16 mouse cellular contexts compared by ENCODE assay signal in the genomic region with DNA sequence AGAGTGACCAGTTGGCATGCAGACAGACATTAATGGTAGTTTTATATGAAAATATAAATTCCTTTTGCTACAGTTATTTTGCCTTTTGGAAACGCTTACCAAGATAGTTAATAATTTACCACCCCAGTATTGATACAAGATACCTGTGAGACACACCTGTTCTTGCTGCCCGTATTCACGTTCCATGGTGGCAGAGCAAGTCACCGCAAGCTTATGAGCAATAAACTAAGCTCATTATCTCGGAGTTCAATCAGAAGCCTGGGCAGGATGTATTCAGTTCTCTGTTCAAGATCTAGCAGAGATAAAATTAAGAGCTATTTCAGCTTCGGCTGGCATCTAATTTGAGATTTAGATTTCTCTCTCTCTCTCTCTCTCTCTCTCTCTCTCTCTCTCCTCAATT.
"Had no signal": no experiment of that assay in that cellular context is flagged by ENCODE, and none has a peak within 500 bp of the region (broad histone marks: within the 10 kb centered on the region; RNA-seq: fewer than 3 reads in every experiment).

No protein-coding gene starts in this region.

- H3K4me1 ChIP-seq: limb, embryonic 15.5 days; liver, embryonic 13.5 days; midbrain, embryonic 13.5 days had no signal

- H3K9me3 ChIP-seq: limb, embryonic 12.5 days; limb, embryonic 15.5 days; liver, embryonic 13.5 days; megakaryocyte, embryonic 14.5 days; midbrain, embryonic 10.5 days; midbrain, embryonic 13.5 days had no signal

- H3K36me3 ChIP-seq: limb, embryonic 12.5 days; limb, embryonic 15.5 days; liver, embryonic 13.5 days; midbrain, embryonic 10.5 days; midbrain, embryonic 13.5 days had no signal

- H3K27me3 ChIP-seq: limb, embryonic 12.5 days; limb, embryonic 15.5 days; liver, embryonic 13.5 days; megakaryocyte, embryonic 14.5 days; midbrain, embryonic 13.5 days had no signal

- H3K4me3 ChIP-seq: limb, embryonic 12.5 days; limb, embryonic 15.5 days; liver, embryonic 13.5 days; megakaryocyte, embryonic 14.5 days; midbrain, embryonic 10.5 days; midbrain, embryonic 13.5 days had no signal

- H3K9ac ChIP-seq: limb, embryonic 12.5 days; limb, embryonic 15.5 days; liver, embryonic 13.5 days; lung, embryonic 14.5 days; midbrain, embryonic 13.5 days had no signal

- H3K4me2 ChIP-seq: limb, embryonic 12.5 days; limb, embryonic 15.5 days; liver, embryonic 13.5 days; lung, embryonic 14.5 days; midbrain, embryonic 13.5 days had no signal

- ATAC-seq: inflammation-experienced regulatory T-cells, adult 6 months; lung, postnatal 0 days; midbrain, embryonic 13.5 days had no signal

- H3K27ac ChIP-seq: kidney, postnatal 0 days; limb, embryonic 12.5 days; limb, embryonic 15.5 days; liver, embryonic 13.5 days; midbrain, embryonic 10.5 days; midbrain, embryonic 13.5 days had no signal

- DNase-seq: kidney, adult 2 months; kidney, postnatal 25 days; left cerebral cortex, postnatal 4 days; liver, embryonic 13.5 days; lung, embryonic 14.5 days; lung, postnatal 36 days; thymus, adult 18-20 months; thymus, postnatal 36 days had no signal
